Mouse (Mus musculus) C2C12 (cell line): Measurements from ENCODE around the gene Srgap2.

Experiments used
- CTCF ChIP-seq: IDR thresholded peaks from one replicate; pipeline ENCODE4 v1.5.1; 2011; ENCODE audit not compliant: control insufficient read depth, insufficient read depth, insufficient read length
- MAX ChIP-seq: IDR thresholded peaks from one replicate; pipeline ENCODE4 v1.6.1; 2011; ENCODE audit warnings: mild to moderate bottlenecking, control low read depth
- MYOD1 ChIP-seq: IDR thresholded peaks from one replicate; pipeline ENCODE4 v1.6.1; 2011; ENCODE audit warnings: low read depth; ENCODE audit not compliant: control insufficient read depth, insufficient read length
- USF1 ChIP-seq: IDR thresholded peaks from one replicate; pipeline ENCODE4 v1.6.1; 2011; ENCODE audit warnings: low read depth, mild to moderate bottlenecking, control low read depth, moderate library complexity

- no peak for TF ChIP-seq CTCF
- TF ChIP-seq USF1, result no peak
- TF ChIP-seq MAX, result no peak
- TF ChIP-seq MYOD1, result no peak
These were observed 145.0 kb downstream of the Srgap2 start for GRCm38 (mm10) chr1:131382184-131382583.
